Mouse (Mus musculus) erythroblast, embryonic 14.5 days (primary cell): ENCODE results near the gene Prkn.

Experiments used
- GATA1 ChIP-seq: IDR thresholded peaks from 2 replicates; pipeline ENCODE4 v1.6.1; 2012; ENCODE audit warnings: low read length, inconsistent platforms, mixed read lengths
- TAL1 ChIP-seq: IDR thresholded peaks from 3 replicates; pipeline ENCODE4 v1.6.1; 2012; ENCODE audit warnings: low read length, inconsistent platforms, mixed read lengths

- TF ChIP-seq TAL1 (no peak), GATA1 (no peak)
These were observed 42.1 kb downstream of the Prkn start for GRCm38 (mm10) chr17:10882260-10882659.
